Mouse (Mus musculus): Measurements from ENCODE around the gene C2cd2. TPM values are rescaled to one million over a fixed set of nuclear protein-coding genes. Genes with fewer than 3 reads are reported as not detected.
"Not testable (repeated sequence)": the region's sequence is repeated elsewhere in the genome, so short reads cannot be mapped to it uniquely, and the experiment has no call there.

Gene C2cd2
- total and polyA plus RNA-seq, 2 experiments from 2014 or later: 16.8 to 47.7 TPM

- Histone ChIP-seq H3K27me3 (ENCODE audit: insufficient read depth, low read length) (no peaks in the 10 kb centered on the region), H3K9me3 (ENCODE audit: low read length) (no peaks in the 10 kb centered on the region), H3K9ac (replicated peaks; ENCODE audit: low read length) (no peak overlapping the region), H3K4me3 (ENCODE audit: low read length) (no peak overlapping the region), H3K36me3 (ENCODE audit: insufficient read depth, low read length) (peaks cover 35% of the 10 kb centered on the region), H3K4me1 (ENCODE audit: insufficient read depth, low read length) (no peaks in the 10 kb centered on the region), H3K27ac (no peak overlapping the region), H3K4me2 (ENCODE audit: low read depth, low read length) (no peak overlapping the region)
- TF ChIP-seq CTCF (IDR thresholded peaks at IDR 0.05; ENCODE audit: low read depth): no peak
- DNase-seq (ENCODE audit: low spot score): no peak
- ATAC-seq: no peak
- WGBS: 89% methylated on average over 4 of the region's 4 CpGs
These were observed 13.6 kb downstream of the C2cd2 start for GRCm38 (mm10) chr16:97948836-97949235.

GRCm38 (mm10) chr16:97946993-97947392, 15.4 kb downstream of the C2cd2 start:
- H3K9me3 ChIP-seq (ENCODE audit: low read length); H3K27me3 ChIP-seq (ENCODE audit: insufficient read depth, low read length); H3K4me3 ChIP-seq (ENCODE audit: low read length); H3K9ac ChIP-seq (replicated peaks; ENCODE audit: low read length); H3K4me2 ChIP-seq (ENCODE audit: low read depth, low read length); ATAC-seq; DNase-seq (ENCODE audit: low spot score); H3K4me1 ChIP-seq (ENCODE audit: insufficient read depth, low read length); H3K27ac ChIP-seq: not testable (repeated sequence)
- H3K36me3 ChIP-seq (ENCODE audit: insufficient read depth, low read length): peaks cover 24% of the 10 kb centered on the region; the same call in 1 of the 2 replicates
- whole genome bisulfite sequencing: 90% methylated on average over 2 of the region's 2 CpGs

- Histone ChIP-seq H3K9ac (replicated peaks; ENCODE audit: low read length) (no peak overlapping the region), H3K9me3 (ENCODE audit: low read length) (no peaks in the 10 kb centered on the region), H3K4me3 (ENCODE audit: low read length) (no peak overlapping the region), H3K27me3 (ENCODE audit: insufficient read depth, low read length) (no peaks in the 10 kb centered on the region), H3K4me2 (ENCODE audit: low read depth, low read length) (no peak overlapping the region), H3K4me1 (ENCODE audit: insufficient read depth, low read length) (no peaks in the 10 kb centered on the region), H3K27ac (no peak overlapping the region), H3K36me3 (ENCODE audit: insufficient read depth, low read length) (no peaks in the 10 kb centered on the region)
- DNase-seq (ENCODE audit: low spot score) (no peak), ATAC-seq (no peak)
- no peak for TF ChIP-seq CTCF (IDR thresholded peaks at IDR 0.05; ENCODE audit: low read depth)
These were observed 20.6 kb downstream of the C2cd2 start for GRCm38 (mm10) chr16:97941844-97942243.

- H3K9ac ChIP-seq (replicated peaks; ENCODE audit: low read length): no peak overlapping the region
- no peaks in the 10 kb centered on the region; the same call in 1 of the 2 replicates for H3K36me3 ChIP-seq (ENCODE audit: insufficient read depth, low read length)
- DNase-seq (ENCODE audit: low spot score) (no peak), ATAC-seq (no peak)
- H3K4me1 ChIP-seq (ENCODE audit: insufficient read depth, low read length): no peaks in the 10 kb centered on the region
- no peak overlapping the region for H3K4me2 ChIP-seq (ENCODE audit: low read depth, low read length)
- no peak overlapping the region for H3K4me3 ChIP-seq (ENCODE audit: low read length)
- 89% methylated on average over 3 of the region's 3 CpGs for whole genome bisulfite sequencing
- H3K27ac ChIP-seq: no peak overlapping the region
- no peaks in the 10 kb centered on the region for H3K9me3 ChIP-seq (ENCODE audit: low read length)
- TF ChIP-seq CTCF (IDR thresholded peaks at IDR 0.05; ENCODE audit: low read depth): no peak
- no peaks in the 10 kb centered on the region for H3K27me3 ChIP-seq (ENCODE audit: insufficient read depth, low read length)
These were observed 21.9 kb downstream of the C2cd2 start for GRCm38 (mm10) chr16:97940471-97940973.

GRCm38 (mm10) chr16:97935815-97936214, 26.6 kb downstream of the C2cd2 start:
- no peaks in the 10 kb centered on the region for H3K9me3 ChIP-seq (ENCODE audit: low read length)
- WGBS: 80% methylated on average over 3 of the region's 3 CpGs
- no peaks in the 10 kb centered on the region for H3K27me3 ChIP-seq (ENCODE audit: insufficient read depth, low read length)
- H3K36me3 ChIP-seq (ENCODE audit: insufficient read depth, low read length): no peaks in the 10 kb centered on the region; the same call in 1 of the 2 replicates
- ATAC-seq (no peak), DNase-seq (ENCODE audit: low spot score) (no peak)
- no peaks in the 10 kb centered on the region for H3K4me1 ChIP-seq (ENCODE audit: insufficient read depth, low read length)
- H3K4me3 ChIP-seq (ENCODE audit: low read length): no peak overlapping the region
- TF ChIP-seq CTCF (IDR thresholded peaks at IDR 0.05; ENCODE audit: low read depth): no peak
- H3K4me2 ChIP-seq (ENCODE audit: low read depth, low read length): no peak overlapping the region
- no peak overlapping the region for H3K27ac ChIP-seq
- no peak overlapping the region for H3K9ac ChIP-seq (replicated peaks; ENCODE audit: low read length)

- Histone ChIP-seq H3K4me1 (ENCODE audit: insufficient read depth, low read length) (no peaks in the 10 kb centered on the region), H3K9me3 (ENCODE audit: low read length) (no peaks in the 10 kb centered on the region), H3K27me3 (ENCODE audit: insufficient read depth, low read length) (no peaks in the 10 kb centered on the region), H3K4me2 (ENCODE audit: low read depth, low read length) (no peak overlapping the region), H3K27ac (no peak overlapping the region), H3K9ac (replicated peaks; ENCODE audit: low read length) (no peak overlapping the region), H3K36me3 (ENCODE audit: insufficient read depth, low read length) (no peaks in the 10 kb centered on the region), H3K4me3 (ENCODE audit: low read length) (no peak overlapping the region)
- no peak for TF ChIP-seq CTCF (IDR thresholded peaks at IDR 0.05; ENCODE audit: low read depth)
- no peak for DNase-seq (ENCODE audit: low spot score)
- no peak for ATAC-seq
These were observed 32.2 kb downstream of the C2cd2 start for GRCm38 (mm10) chr16:97930231-97930630.

- no peak overlapping the region for H3K9ac ChIP-seq (replicated peaks; ENCODE audit: low read length)
- no peak for TF ChIP-seq CTCF (IDR thresholded peaks at IDR 0.05; ENCODE audit: low read depth)
- H3K9me3 ChIP-seq (ENCODE audit: low read length): no peaks in the 10 kb centered on the region
- ATAC-seq: no peak
- DNase-seq (ENCODE audit: low spot score): no peak
- no peaks in the 10 kb centered on the region for H3K27me3 ChIP-seq (ENCODE audit: insufficient read depth, low read length)
- no peak overlapping the region for H3K4me2 ChIP-seq (ENCODE audit: low read depth, low read length)
- no peaks in the 10 kb centered on the region for H3K36me3 ChIP-seq (ENCODE audit: insufficient read depth, low read length)
- no peaks in the 10 kb centered on the region for H3K4me1 ChIP-seq (ENCODE audit: insufficient read depth, low read length)
- H3K4me3 ChIP-seq (ENCODE audit: low read length): no peak overlapping the region
- no peak overlapping the region for H3K27ac ChIP-seq
- 63% methylated on average over 1 of the region's 1 CpGs for WGBS
These were observed 32.9 kb downstream of the C2cd2 start for GRCm38 (mm10) chr16:97929520-97929919.

Measured in hindbrain, postnatal 0 days (tissue).